Mouse (Mus musculus) forebrain, embryonic 12.5 days (tissue): Measurements from ENCODE around the gene Lmna. TPM values are rescaled to one million over a fixed set of nuclear protein-coding genes. Genes with fewer than 3 reads are reported as not detected.

Experiments used
- ATAC-seq: fragments of 200-750 bp; cut with Nextera tagmentation; 2 replicates; pipeline ENCODE4 v1.8.0; 2017; ENCODE audit warnings: moderate TSS enrichment; ENCODE audit not compliant: low FRiP score
- H3K27ac ChIP-seq: fragments of 300-500 bp; sonication (generic); 2 replicates; pipeline ENCODE4 v1.5.1; 2016; ENCODE audit warnings: mild to moderate bottlenecking
- H3K27me3 ChIP-seq: fragments of 300-500 bp; sonication (generic); 2 replicates; pipeline ENCODE4 v1.6.1; 2016; ENCODE audit warnings: mild to moderate bottlenecking
- H3K36me3 ChIP-seq: fragments of 300-500 bp; sonication (generic); replicated peaks from 2 replicates; pipeline ENCODE4 v1.6.1; 2016; ENCODE audit warnings: mild to moderate bottlenecking
- H3K4me1 ChIP-seq: fragments of 300-500 bp; sonication (generic); 2 replicates; pipeline ENCODE4 v1.6.1; 2016
- H3K4me2 ChIP-seq: fragments of 300-500 bp; sonication (generic); 2 replicates; pipeline ENCODE4 v1.6.1; 2016; ENCODE audit warnings: mild to moderate bottlenecking, moderate library complexity
- H3K4me3 ChIP-seq: fragments of 300-500 bp; sonication (generic); replicated peaks from 2 replicates; pipeline ENCODE4 v1.5.1; 2016; ENCODE audit warnings: mild to moderate bottlenecking
- H3K9ac ChIP-seq: fragments of 300-500 bp; sonication (generic); 2 replicates; pipeline ENCODE4 v1.6.1; 2016; ENCODE audit warnings: mild to moderate bottlenecking
- H3K9me3 ChIP-seq: fragments of 300-500 bp; sonication (generic); 2 replicates; pipeline ENCODE4 v1.6.1; 2016
- WGBS: fragments of 180-500 bp; shearing (Covaris S2); methylation state at CpG from one replicate; pipeline ENCODE4 v1.1.7; 2016; 5-methylcytosine and 5-hydroxymethylcytosine counted together
- polyA plus RNA-seq: library from polyadenylated mRNA; unstranded; fragments of >200 nt; fragmentation: Nextera tagmentation; extraction: Ambion mirVana; gene quantifications from 2 replicates; pipeline ENCODE4 v1.2.1, GENCODE M21; 2016

The Lmna gene
- polyA plus RNA-seq, 1 experiment from 2014 or later = 25.8 TPM

DNA sequence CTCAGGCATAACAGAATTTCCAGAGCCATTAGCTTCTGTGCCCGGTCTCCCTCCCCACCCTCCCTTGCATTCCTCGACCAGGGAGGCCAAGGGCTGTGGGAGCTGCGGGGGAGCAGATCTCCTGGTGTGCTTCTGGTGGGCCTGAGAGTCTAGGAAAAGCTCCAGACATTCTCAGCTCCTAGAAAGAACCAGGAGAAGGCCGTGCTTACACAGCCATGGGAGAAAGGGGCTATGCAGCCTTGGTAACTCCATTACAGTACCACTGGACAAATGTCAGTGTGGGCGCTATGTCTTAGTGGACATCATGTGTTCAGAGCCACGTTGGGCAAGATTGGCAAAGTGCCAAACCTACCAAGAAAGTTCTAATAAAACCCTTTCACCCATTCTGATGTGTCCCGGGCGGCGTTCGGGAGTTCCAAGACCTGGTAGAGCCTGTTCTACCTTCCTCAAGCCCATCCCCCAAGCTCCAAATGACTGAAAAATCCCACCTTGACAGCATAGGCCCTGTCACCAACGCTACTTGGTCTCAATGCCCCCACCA, 7.7 kb downstream of the Lmna start:
- Histone ChIP-seq H3K4me2 (peak overlapping the region; percentile 97), H3K4me1 (peaks cover 23% of the 10 kb centered on the region), H3K27ac (no peak overlapping the region), H3K27me3 (peaks cover 50% of the 10 kb centered on the region), H3K4me3 (peak overlapping the region; percentile 58), H3K36me3 (no peaks in the 10 kb centered on the region), H3K9me3 (no peaks in the 10 kb centered on the region), H3K9ac (peak overlapping the region; percentile 75; the same call in 1 of the 2 replicates)
- no peak for ATAC-seq
- 16% methylated on average over 11 of the region's 11 CpGs for WGBS

DNA sequence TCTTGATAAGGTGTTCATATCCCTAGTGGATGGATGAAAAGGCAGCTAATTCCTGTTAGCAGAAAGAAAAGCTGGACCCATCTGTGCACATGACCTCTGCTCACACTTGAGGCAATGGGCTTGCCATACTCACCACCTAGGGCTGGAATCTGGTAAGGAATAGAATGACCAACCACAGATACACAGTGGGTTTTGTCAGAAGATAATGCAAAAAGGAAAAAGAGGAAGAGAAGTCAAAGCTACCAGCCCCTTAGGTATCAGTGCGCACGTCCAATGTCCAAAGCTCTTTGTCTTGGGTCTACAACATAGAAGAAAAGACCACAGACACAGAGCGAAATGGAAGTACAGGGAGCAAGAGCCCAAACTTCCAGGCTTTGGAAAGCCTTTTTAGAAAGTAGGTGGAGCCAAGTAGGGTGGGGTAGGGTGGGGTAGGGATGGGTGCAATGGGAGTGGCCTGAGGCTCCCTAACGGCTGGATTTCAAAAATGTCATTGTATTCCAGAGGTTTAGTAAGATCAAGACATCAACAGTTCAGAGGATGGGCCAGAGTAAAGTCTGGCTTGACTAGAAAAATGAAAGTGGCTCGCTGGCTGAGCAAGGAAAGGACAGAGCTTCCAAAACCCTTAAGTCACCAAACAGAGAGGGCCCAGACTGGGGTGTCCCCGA, 8.3 kb downstream of the Lmna start:
- Histone ChIP-seq H3K27ac (no peak overlapping the region), H3K4me3 (peak overlapping the region; percentile 58), H3K9ac (no peak overlapping the region), H3K36me3 (no peaks in the 10 kb centered on the region), H3K9me3 (no peaks in the 10 kb centered on the region), H3K27me3 (peaks cover 50% of the 10 kb centered on the region), H3K4me1 (peaks cover 23% of the 10 kb centered on the region), H3K4me2 (peak overlapping the region; percentile 97)
- ATAC-seq = no peak
- 54% methylated on average over 6 of the region's 6 CpGs for WGBS

DNA sequence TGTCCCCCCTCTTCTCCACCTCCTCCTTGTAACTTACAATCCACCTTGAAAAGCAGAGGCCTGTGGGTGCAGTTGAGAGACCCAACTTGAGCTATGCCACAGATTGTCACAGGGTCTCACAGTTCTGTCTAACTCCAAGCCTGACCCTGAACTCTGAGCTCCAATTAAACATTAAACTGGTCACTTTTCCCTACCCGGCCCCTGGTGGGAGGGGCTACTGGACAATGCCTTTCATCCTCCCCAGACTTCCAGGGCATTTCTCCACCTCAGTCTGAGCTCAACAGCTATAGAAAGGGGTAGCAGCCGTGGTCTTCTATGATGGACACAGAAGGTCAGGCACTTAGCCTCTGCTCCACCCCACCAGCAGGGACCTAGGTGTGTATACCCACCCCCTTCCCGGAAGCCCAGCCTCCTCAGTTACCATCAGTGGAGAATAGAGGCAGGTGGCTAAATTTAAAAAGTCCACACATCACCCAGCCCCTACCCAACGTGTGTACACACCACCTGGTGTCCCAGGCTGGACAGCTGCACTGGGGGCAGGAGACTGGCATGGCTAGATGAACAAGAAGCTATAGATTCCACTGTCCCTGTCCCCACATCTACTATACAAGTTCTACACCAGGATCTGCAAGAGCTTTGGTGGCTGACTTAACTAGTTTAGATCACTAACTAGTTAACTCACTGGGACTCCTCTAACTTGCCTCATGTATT, 8.9 kb downstream of the Lmna start:
- no peak overlapping the region for H3K4me3 ChIP-seq
- H3K36me3 ChIP-seq = no peaks in the 10 kb centered on the region
- H3K4me1 ChIP-seq = peaks cover 23% of the 10 kb centered on the region
- peaks cover 47% of the 10 kb centered on the region for H3K27me3 ChIP-seq
- 56% methylated on average over 4 of the region's 4 CpGs for WGBS
- ATAC-seq = no peak
- H3K9ac ChIP-seq = no peak overlapping the region
- H3K4me2 ChIP-seq = no peak overlapping the region
- no peaks in the 10 kb centered on the region for H3K9me3 ChIP-seq
- H3K27ac ChIP-seq = no peak overlapping the region

DNA sequence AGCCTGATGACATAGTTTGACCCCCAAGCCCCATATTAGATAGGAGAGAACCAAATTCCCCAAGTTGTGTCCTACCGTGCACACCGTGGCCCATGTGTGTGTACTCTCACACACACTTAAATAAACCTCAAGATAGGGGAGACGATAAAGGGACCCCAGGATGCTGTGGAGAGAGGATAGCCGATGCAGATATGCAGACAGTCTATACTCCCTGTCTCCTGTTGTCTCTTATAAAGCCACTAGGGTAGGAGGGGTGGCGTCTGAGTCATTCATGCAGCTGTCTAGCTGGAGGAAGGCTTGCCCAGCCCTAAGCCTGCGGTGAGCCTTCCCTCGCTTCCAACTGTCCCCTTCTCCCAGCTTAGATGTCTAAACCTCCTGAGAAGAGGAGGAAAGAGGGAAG, 9.7 kb downstream of the Lmna start:
- Histone ChIP-seq H3K4me2 (no peak overlapping the region), H3K4me1 (peaks cover 25% of the 10 kb centered on the region), H3K4me3 (no peak overlapping the region), H3K27me3 (peaks cover 50% of the 10 kb centered on the region), H3K9ac (no peak overlapping the region), H3K27ac (no peak overlapping the region), H3K36me3 (no peaks in the 10 kb centered on the region), H3K9me3 (no peaks in the 10 kb centered on the region)
- 85% methylated on average over 7 of the region's 7 CpGs for WGBS
- ATAC-seq = no peak

DNA sequence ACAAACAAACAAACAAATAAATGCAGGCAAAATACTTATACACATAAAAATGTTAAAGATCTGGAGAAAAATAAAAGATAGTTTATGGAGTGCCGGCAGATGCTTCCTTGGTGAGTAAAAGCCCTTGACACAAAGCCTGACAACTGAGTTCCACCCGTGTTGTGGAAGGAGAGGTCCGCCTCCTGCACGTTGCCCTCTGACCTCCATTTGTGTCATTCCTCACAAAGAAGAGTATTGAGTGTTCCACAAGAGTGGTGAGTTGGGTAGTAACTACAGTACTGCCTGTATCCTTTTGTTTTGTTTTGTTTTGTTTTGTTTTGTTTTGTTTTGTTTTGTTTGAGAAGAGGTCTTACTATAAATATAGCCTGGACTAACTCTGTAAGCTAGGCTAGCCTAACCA, 10.2 kb downstream of the Lmna start:
- Histone ChIP-seq H3K27me3 (peaks cover 51% of the 10 kb centered on the region), H3K4me3 (no peak overlapping the region), H3K27ac (no peak overlapping the region), H3K9me3 (no peaks in the 10 kb centered on the region), H3K4me1 (peaks cover 28% of the 10 kb centered on the region), H3K9ac (no peak overlapping the region), H3K36me3 (no peaks in the 10 kb centered on the region), H3K4me2 (no peak overlapping the region)
- 74% methylated on average over 4 of the region's 4 CpGs for WGBS
- no peak for ATAC-seq

DNA sequence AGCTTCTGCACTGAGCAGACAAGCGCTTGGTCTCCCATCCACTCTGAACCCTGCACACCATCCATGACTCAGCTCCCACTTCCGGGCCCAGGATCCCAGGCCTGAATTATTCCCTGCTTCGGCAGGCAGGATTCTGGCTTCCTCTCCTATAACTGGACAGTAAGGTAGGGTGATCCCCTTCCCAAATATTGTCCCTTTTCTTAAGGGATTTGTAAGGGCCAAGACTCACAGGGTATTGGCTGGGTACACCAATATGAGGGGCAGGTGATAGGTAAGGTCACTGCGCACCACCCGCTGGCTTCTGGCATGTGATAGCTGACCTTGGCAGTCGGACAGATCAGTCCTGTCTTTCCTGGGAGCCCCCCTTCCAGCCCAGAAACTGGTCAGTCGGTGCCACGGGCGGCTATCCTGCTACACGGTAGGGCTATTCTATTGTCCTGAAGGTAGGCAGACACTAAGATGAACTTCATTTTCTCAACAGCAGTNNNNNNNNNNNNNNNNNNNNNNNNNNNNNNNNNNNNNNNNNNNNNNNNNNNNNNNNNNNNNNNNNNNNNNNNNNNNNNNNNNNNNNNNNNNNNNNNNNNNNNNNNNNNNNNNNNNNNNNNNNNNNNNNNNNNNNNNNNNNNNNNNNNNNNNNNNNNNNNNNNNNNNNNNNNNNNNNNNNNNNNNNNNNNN, 13.9 kb downstream of the Lmna start:
- Histone ChIP-seq H3K9ac (no peak overlapping the region), H3K27ac (no peak overlapping the region), H3K4me1 (peaks cover 19% of the 10 kb centered on the region), H3K4me2 (no peak overlapping the region), H3K4me3 (no peak overlapping the region), H3K36me3 (no peaks in the 10 kb centered on the region), H3K9me3 (no peaks in the 10 kb centered on the region), H3K27me3 (peaks cover 19% of the 10 kb centered on the region)
- no peak for ATAC-seq
- 84% methylated on average over 10 of the region's 10 CpGs for WGBS

DNA sequence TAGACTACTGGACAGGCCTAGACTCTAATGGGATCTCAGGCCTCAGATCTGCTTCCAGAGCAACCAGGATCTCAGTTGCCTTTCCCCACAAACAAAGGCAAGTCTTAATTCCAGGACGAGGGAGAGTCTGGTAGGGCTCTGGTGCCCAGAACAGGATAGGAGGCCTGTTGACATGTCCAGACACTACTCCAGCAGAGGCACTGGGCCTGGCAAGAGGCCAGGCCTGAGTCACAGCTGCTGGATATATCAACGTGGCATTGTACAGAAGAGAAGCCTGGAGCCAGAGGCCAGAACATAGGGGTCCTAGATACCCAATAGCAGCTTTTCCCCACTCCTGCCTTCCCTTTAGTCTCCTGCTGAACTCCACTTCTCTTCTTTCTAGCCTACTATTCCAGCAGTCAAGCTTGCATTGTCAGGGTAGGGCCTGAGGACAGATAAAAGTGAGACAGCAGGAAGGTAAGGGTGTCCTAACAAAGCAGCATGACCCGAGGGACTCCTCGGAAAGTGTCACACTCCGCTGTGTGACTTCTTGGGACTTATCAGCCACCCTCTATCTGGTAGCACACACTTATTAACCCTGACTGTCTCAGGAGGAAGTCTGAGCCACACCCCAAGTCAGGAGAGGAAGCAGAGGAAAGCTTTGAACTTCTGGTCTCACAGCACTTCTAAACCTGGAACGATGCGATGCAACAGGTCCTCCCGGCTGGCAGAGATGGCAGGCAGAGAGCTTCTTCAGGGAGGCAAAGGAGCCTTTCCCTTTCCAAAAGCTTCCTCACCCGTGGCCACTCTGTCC, 14.7 kb downstream of the Lmna start:
- WGBS = 76% methylated on average over 9 of the region's 9 CpGs
- Histone ChIP-seq H3K27me3 (peaks cover 15% of the 10 kb centered on the region; the same call in 1 of the 2 replicates), H3K4me2 (no peak overlapping the region), H3K36me3 (no peaks in the 10 kb centered on the region), H3K4me1 (peaks cover 19% of the 10 kb centered on the region), H3K9ac (no peak overlapping the region), H3K27ac (no peak overlapping the region), H3K4me3 (no peak overlapping the region), H3K9me3 (no peaks in the 10 kb centered on the region)
- no peak for ATAC-seq

DNA sequence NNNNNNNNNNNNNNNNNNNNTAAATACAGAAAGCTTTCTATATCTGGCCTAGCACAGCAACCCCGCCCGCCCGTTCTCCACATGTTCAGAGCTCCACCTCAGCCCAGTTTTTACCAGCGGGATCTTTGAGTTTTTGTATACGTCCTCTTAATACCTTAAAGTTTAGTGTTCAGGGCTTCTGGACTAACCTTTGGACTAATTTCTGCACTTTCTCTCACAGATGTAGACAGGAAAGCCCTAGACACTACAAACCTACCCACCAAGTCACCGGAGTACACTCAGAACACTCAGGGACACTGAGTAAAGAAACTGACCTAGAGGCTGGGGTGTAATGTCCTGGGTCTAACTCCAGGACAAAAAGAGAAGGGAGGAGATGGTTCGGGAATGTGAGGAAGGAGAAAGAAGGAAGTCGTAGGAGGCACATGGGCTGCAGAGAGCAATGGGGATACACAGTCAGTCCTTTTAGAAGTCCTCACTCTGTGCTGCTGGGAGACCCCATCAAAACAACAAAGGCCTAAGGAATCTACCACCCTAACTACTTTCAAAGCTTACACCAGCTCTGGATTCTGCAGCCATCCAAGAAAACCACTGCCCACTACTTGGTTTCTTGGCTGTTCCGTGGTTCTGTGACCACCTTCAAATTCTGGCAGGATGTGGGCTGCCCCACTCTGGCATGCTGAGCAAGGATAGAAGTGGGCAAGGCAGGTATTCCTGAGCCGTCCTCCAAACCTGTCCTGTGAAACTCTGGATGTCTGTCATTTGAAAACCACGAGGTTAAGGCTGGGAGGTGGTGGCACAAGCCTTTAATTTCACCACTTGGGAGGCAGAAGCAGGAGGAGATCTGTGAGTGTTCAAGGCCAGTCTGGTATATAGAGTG, 15.8 kb downstream of the Lmna start:
- H3K36me3 ChIP-seq = no peaks in the 10 kb centered on the region
- H3K4me2 ChIP-seq = peak overlapping the region; percentile 70
- peaks cover 15% of the 10 kb centered on the region; the same call in 1 of the 2 replicates for H3K27me3 ChIP-seq
- no peak overlapping the region for H3K27ac ChIP-seq
- no peak overlapping the region for H3K4me3 ChIP-seq
- H3K9me3 ChIP-seq = no peaks in the 10 kb centered on the region
- ATAC-seq = no peak
- H3K4me1 ChIP-seq = peaks cover 19% of the 10 kb centered on the region
- 80% methylated on average over 11 of the region's 11 CpGs for WGBS
- no peak overlapping the region for H3K9ac ChIP-seq

DNA sequence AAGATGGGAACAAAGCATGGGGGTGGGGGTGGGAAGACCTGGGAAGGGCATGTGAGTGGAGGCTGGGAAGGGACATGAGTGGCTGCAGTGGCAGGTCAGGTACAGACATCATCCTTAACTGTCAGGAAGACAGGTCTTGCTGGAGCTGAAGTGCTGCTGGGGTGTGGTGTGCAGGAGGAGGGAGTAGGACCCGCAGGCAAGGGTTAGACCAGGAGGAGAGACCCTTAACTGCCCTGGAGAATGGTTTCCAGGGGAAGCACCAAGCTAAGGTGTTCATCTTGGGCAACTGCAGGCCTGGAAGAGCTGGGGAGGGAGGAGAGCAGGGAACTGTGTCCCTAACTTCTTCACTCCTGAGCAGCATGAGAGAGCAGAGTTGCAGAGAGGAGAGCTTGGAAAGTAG, 22.4 kb downstream of the Lmna start:
- no peak overlapping the region for H3K4me2 ChIP-seq
- H3K4me1 ChIP-seq = peaks cover 21% of the 10 kb centered on the region
- H3K4me3 ChIP-seq = no peak overlapping the region
- H3K9me3 ChIP-seq = no peaks in the 10 kb centered on the region
- H3K27ac ChIP-seq = no peak overlapping the region
- no peak for ATAC-seq
- no peaks in the 10 kb centered on the region for H3K36me3 ChIP-seq
- 53% methylated on average over 1 of the region's 1 CpGs for WGBS
- H3K27me3 ChIP-seq = peaks cover 55% of the 10 kb centered on the region
- no peak overlapping the region for H3K9ac ChIP-seq

DNA sequence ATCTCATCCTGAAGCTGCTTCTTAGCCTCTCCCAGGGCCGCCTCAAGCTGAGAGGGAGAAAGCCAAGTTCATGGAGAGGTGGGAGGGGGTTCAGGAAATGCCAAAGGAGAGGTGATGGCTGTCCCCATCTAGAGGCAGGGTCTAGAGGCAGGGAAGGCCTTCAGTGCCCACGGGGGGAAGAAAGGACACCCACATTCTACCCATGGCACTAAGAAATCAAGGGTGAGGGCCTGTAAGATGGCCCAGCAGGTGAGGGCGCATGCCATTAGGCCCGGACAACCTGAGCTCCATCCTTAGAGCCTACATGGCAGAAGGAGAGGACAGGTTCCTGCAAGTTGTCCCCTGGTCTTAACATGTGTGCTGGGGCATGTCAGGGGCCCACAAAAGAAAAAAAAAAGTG, 22.9 kb downstream of the Lmna start:
- H3K27ac ChIP-seq = no peak overlapping the region
- H3K36me3 ChIP-seq = no peaks in the 10 kb centered on the region
- H3K4me3 ChIP-seq = no peak overlapping the region
- H3K4me1 ChIP-seq = peaks cover 22% of the 10 kb centered on the region
- H3K4me2 ChIP-seq = no peak overlapping the region
- H3K27me3 ChIP-seq = peaks cover 60% of the 10 kb centered on the region
- no peaks in the 10 kb centered on the region for H3K9me3 ChIP-seq
- no peak for ATAC-seq
- WGBS = 77% methylated on average over 4 of the region's 4 CpGs
- no peak overlapping the region for H3K9ac ChIP-seq

DNA sequence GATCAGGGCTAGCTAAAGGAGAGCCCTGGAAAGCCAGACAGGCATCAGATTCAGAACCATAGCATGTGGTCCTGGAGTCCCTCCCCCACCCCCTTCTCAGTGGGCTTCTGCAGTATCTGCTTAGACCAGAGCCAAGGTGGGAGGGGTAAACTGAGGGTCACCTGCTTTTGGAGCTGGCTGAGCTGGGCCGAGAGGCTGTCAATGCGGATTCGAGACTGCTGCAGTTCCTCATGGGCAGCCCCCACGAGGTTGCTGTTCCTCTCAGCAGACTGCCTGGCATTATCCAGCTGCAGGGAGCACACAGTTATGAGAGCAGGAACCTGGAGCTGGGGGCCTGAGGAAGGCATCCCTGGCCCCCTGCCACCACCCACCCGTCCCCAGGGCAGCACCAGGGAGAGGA, 23.7 kb downstream of the Lmna start:
- no peak for ATAC-seq
- no peaks in the 10 kb centered on the region for H3K36me3 ChIP-seq
- H3K4me3 ChIP-seq = no peak overlapping the region
- peaks cover 65% of the 10 kb centered on the region for H3K27me3 ChIP-seq
- H3K27ac ChIP-seq = no peak overlapping the region
- H3K4me1 ChIP-seq = peaks cover 23% of the 10 kb centered on the region
- H3K9ac ChIP-seq = no peak overlapping the region
- WGBS = 68% methylated on average over 5 of the region's 5 CpGs
- H3K9me3 ChIP-seq = no peaks in the 10 kb centered on the region
- no peak overlapping the region for H3K4me2 ChIP-seq
